Mouse (Mus musculus) forebrain, embryonic 11.5 days (tissue): ENCODE measurements around the gene Cdkn2aipnl. TPM values are rescaled to one million over a fixed set of nuclear protein-coding genes. Genes with fewer than 3 reads are reported as not detected.

Experiments used
- ATAC-seq: fragments of 200-750 bp; cut with Nextera tagmentation; replicated peaks from 2 replicates; pipeline ENCODE4 v1.8.0; 2017; ENCODE audit warnings: moderate TSS enrichment; ENCODE audit not compliant: low FRiP score
- DNase-seq: peaks from one replicate; pipeline ENCODE4 v3.0.0-alpha.2; 2017; ENCODE audit warnings: low spot score
- H3K27ac ChIP-seq: fragments of 300-500 bp; sonication (generic); 2 replicates; pipeline ENCODE4 v1.5.1; 2014; ENCODE audit warnings: low read depth, low read length
- H3K27me3 ChIP-seq: fragments of 300-500 bp; sonication (generic); 2 replicates; pipeline ENCODE4 v1.6.1; 2014; ENCODE audit warnings: mild to moderate bottlenecking, low read length, mixed read lengths; ENCODE audit not compliant: control insufficient read depth, insufficient read depth
- H3K36me3 ChIP-seq: fragments of 300-500 bp; sonication (generic); 2 replicates; pipeline ENCODE4 v1.6.1; 2014; ENCODE audit warnings: mild to moderate bottlenecking, low read length, moderate library complexity, mixed read lengths; ENCODE audit not compliant: control insufficient read depth, insufficient read depth
- H3K4me1 ChIP-seq: fragments of 300-500 bp; sonication (generic); replicated peaks from 2 replicates; pipeline ENCODE4 v1.6.1; 2014; ENCODE audit warnings: low read length, mixed read lengths; ENCODE audit not compliant: control insufficient read depth, insufficient read depth
- H3K4me2 ChIP-seq: fragments of 300-500 bp; sonication (generic); 2 replicates; pipeline ENCODE4 v1.6.1; 2014; ENCODE audit warnings: low read depth, mild to moderate bottlenecking, low read length, moderate library complexity, mixed read lengths; ENCODE audit not compliant: severe bottlenecking
- H3K4me3 ChIP-seq: fragments of 300-500 bp; sonication (generic); 2 replicates; pipeline ENCODE4 v1.5.1; 2014; ENCODE audit warnings: low read depth, low read length
- H3K9ac ChIP-seq: fragments of 300-500 bp; sonication (generic); 2 replicates; pipeline ENCODE4 v1.6.1; 2014; ENCODE audit warnings: low read length
- H3K9me3 ChIP-seq: fragments of 300-500 bp; sonication (generic); 2 replicates; pipeline ENCODE4 v1.6.1; 2016; ENCODE audit warnings: low read length, mixed read lengths; ENCODE audit not compliant: control insufficient read depth
- WGBS: fragments of 180-500 bp; shearing (Covaris S2); extraction: QIAGEN DNeasy Blood & Tissue Kit; methylation state at CpG from one replicate; pipeline ENCODE4 v1.1.7; 2014; 5-methylcytosine and 5-hydroxymethylcytosine counted together
- polyA plus RNA-seq: library from polyadenylated mRNA; unstranded; fragments of >200 nt; fragmentation: Nextera tagmentation; extraction: Ambion mirVana; gene quantifications from 2 replicates; pipeline ENCODE4 v1.2.1, GENCODE M21; 2014

Cdkn2aipnl gene
- polyA plus RNA-seq, 1 experiment from 2014 or later: 130 TPM

- 84% methylated on average over 9 of the region's 9 CpGs for WGBS
- no peak for ATAC-seq
- no peak overlapping the region for H3K27ac ChIP-seq
- no peaks in the 10 kb centered on the region for H3K4me1 ChIP-seq
- H3K9ac ChIP-seq: no peak overlapping the region
- H3K9me3 ChIP-seq: no peaks in the 10 kb centered on the region
- H3K27me3 ChIP-seq: no peaks in the 10 kb centered on the region
- DNase-seq: no peak
- H3K4me3 ChIP-seq: no peak overlapping the region
- no peaks in the 10 kb centered on the region for H3K36me3 ChIP-seq
- no peak overlapping the region for H3K4me2 ChIP-seq
Observed at GRCm38 (mm10) chr11:51956112-51956511, 11.3 kb upstream of the Cdkn2aipnl start.

GRCm38 (mm10) chr11:51957760-51958159, 9.7 kb upstream of the Cdkn2aipnl start:
- Histone ChIP-seq H3K4me3 (no peak overlapping the region), H3K36me3 (no peaks in the 10 kb centered on the region), H3K27me3 (no peaks in the 10 kb centered on the region), H3K9ac (no peak overlapping the region), H3K9me3 (no peaks in the 10 kb centered on the region), H3K4me2 (no peak overlapping the region), H3K4me1 (no peaks in the 10 kb centered on the region), H3K27ac (no peak overlapping the region)
- DNase-seq (no peak), ATAC-seq (no peak)
- WGBS: 90% methylated on average over 4 of the region's 4 CpGs

DNA sequence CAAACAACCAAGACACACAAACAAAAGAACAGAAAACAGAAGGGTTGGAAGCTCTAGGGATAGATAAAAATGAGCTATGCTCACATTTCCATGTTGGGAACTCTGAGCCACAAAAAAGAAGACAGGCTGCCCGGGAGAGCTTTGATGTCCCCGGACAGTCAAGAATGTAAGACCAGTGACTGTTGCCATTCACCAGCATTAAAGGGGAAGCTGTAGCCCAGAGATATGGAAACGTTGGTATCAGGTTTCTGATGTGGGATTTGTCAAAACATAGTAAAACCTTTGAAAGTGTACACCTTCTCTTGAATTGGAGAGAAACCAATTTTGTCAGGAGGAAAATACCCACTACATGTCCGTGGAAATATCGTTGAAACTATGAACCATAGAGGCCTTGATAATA, 8.0 kb upstream of the Cdkn2aipnl start:
- no peak overlapping the region for H3K4me3 ChIP-seq
- no peaks in the 10 kb centered on the region for H3K27me3 ChIP-seq
- ATAC-seq: no peak
- no peak overlapping the region for H3K4me2 ChIP-seq
- no peak for DNase-seq
- H3K4me1 ChIP-seq: no peaks in the 10 kb centered on the region
- H3K27ac ChIP-seq: no peak overlapping the region
- 84% methylated on average over 5 of the region's 5 CpGs for WGBS
- no peaks in the 10 kb centered on the region for H3K9me3 ChIP-seq
- H3K9ac ChIP-seq: no peak overlapping the region
- H3K36me3 ChIP-seq: no peaks in the 10 kb centered on the region

GRCm38 (mm10) chr11:51960061-51960460, 7.4 kb upstream of the Cdkn2aipnl start:
- Histone ChIP-seq H3K4me2 (no peak overlapping the region), H3K4me1 (no peaks in the 10 kb centered on the region), H3K36me3 (no peaks in the 10 kb centered on the region), H3K27me3 (no peaks in the 10 kb centered on the region), H3K4me3 (no peak overlapping the region), H3K9ac (no peak overlapping the region), H3K9me3 (no peaks in the 10 kb centered on the region), H3K27ac (no peak overlapping the region)
- WGBS: 93% methylated on average over 4 of the region's 4 CpGs
- no peak for DNase-seq
- ATAC-seq: no peak

- no peak for DNase-seq
- H3K27me3 ChIP-seq: no peaks in the 10 kb centered on the region
Observed at GRCm38 (mm10) chr11:51960967-51961471, 6.4 kb upstream of the Cdkn2aipnl start.

DNA sequence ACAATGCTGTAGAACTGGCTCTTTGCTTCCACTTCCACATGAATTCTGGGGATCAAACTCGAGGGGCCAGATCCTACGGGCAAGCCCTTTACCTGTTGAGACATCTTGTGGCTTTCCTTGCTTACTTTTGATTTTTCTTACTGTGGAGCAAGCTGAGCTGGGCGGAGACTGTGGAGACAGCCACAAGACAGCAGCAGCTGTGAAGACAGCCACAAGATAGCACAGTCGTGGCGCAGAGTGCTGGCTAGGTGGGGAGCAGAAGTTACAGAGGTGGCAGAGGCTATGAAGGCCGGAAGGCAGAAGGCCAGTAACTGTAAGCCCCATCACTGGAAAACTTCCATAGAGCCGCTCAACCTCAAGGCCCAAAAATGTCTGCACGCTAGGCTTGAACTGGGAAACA, 5.7 kb upstream of the Cdkn2aipnl start:
- no peak for DNase-seq
- Histone ChIP-seq H3K4me1 (no peaks in the 10 kb centered on the region), H3K9me3 (no peaks in the 10 kb centered on the region), H3K36me3 (no peaks in the 10 kb centered on the region), H3K27me3 (no peaks in the 10 kb centered on the region), H3K27ac (no peak overlapping the region), H3K4me2 (no peak overlapping the region), H3K9ac (no peak overlapping the region), H3K4me3 (no peak overlapping the region)
- WGBS: 90% methylated on average over 8 of the region's 8 CpGs
- no peak for ATAC-seq

More at GRCm38 (mm10) chr11:51960967-51961471, 6.4 kb upstream of the Cdkn2aipnl start:
- Histone ChIP-seq H3K9ac (no peak overlapping the region), H3K9me3 (no peaks in the 10 kb centered on the region), H3K27ac (no peak overlapping the region), H3K4me2 (no peak overlapping the region), H3K4me1 (no peaks in the 10 kb centered on the region), H3K4me3 (no peak overlapping the region), H3K36me3 (no peaks in the 10 kb centered on the region)
- no peak for ATAC-seq
- 74% methylated on average over 11 of the region's 11 CpGs for WGBS

DNA sequence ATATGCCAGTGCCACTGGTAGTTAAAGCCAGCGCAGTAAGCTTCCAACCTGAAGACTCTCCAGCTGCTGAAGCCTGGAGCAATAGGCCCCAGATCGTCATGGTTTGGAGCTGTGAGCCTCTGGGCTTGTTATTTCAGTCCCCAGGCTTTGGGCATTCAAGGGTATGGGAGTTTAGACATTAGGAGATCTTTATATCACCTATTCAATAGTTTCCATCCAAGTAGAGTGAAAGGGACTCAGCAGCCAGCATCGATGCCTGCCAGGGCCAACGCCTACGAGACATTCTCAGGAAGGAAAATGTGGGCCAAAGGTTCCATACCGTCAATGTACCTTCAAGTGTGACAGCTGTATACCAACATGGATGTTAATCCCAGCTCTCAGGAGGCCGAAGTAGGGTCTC, 5.2 kb upstream of the Cdkn2aipnl start:
- no peaks in the 10 kb centered on the region for H3K36me3 ChIP-seq
- H3K27ac ChIP-seq: no peak overlapping the region
- H3K9me3 ChIP-seq: no peaks in the 10 kb centered on the region
- no peak overlapping the region for H3K9ac ChIP-seq
- no peaks in the 10 kb centered on the region for H3K27me3 ChIP-seq
- ATAC-seq (no peak), DNase-seq (no peak)
- no peak overlapping the region for H3K4me2 ChIP-seq
- H3K4me3 ChIP-seq: no peak overlapping the region
- no peaks in the 10 kb centered on the region for H3K4me1 ChIP-seq
- 91% methylated on average over 7 of the region's 7 CpGs for WGBS

DNA sequence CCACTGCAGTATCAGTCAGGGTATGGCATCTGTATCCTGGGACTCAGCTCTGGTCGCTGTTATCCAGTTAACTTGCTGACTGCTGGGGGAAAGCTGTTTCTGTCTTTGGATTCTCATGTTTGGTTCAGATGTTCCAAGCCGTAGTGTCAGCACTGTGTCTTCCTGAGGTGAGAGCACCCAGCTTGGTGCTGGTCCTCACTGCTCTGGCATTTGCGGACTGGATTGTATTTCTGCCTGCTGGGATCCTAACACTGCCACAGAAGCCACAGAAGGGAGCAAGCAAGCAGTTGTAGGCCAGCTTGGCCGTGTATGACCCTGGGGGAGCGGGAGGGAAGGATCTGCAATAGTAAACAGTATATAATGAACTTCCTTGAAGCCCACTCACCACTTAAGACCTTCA, 810 bp upstream of the Cdkn2aipnl start:
- 88% methylated on average over 5 of the region's 5 CpGs for WGBS
- no peak overlapping the region for H3K4me2 ChIP-seq
- no peak overlapping the region for H3K4me3 ChIP-seq
- no peak for DNase-seq
- ATAC-seq: no peak
- no peaks in the 10 kb centered on the region for H3K27me3 ChIP-seq
- H3K4me1 ChIP-seq: 0 out of 2 replicates have a peak, but pooled peaks cover 4% of the 10 kb centered on the region
- H3K9ac ChIP-seq: no peak overlapping the region
- no peak overlapping the region for H3K27ac ChIP-seq
- no peaks in the 10 kb centered on the region for H3K9me3 ChIP-seq
- H3K36me3 ChIP-seq: peaks cover 7% of the 10 kb centered on the region

- ATAC-seq: no peak
- H3K36me3 ChIP-seq: peaks cover 14% of the 10 kb centered on the region
- no peak overlapping the region for H3K4me3 ChIP-seq
- no peaks in the 10 kb centered on the region for H3K27me3 ChIP-seq
- DNase-seq: no peak
- WGBS: 96% methylated on average over 9 of the region's 9 CpGs
- 0 out of 2 replicates have a peak, but pooled peaks cover 4% of the 10 kb centered on the region for H3K4me1 ChIP-seq
- H3K9ac ChIP-seq: no peak overlapping the region
- H3K27ac ChIP-seq: no peak overlapping the region
- H3K4me2 ChIP-seq: no peak overlapping the region
- no peaks in the 10 kb centered on the region for H3K9me3 ChIP-seq
Observed at GRCm38 (mm10) chr11:51968896-51969295, 1.4 kb downstream of the Cdkn2aipnl start.
